Mouse (Mus musculus) A20 (cell line): ENCODE results near the gene Cntfr.
A peak's percentile ranks its signal among the peaks of the same experiment; 100 is the strongest.

ENCODE experiments used
- DNase-seq: peaks from one replicate; pipeline ENCODE4 v3.0.0-alpha.2; 2011; ENCODE audit warnings: low read depth, low spot score

Cntfr gene

DNA sequence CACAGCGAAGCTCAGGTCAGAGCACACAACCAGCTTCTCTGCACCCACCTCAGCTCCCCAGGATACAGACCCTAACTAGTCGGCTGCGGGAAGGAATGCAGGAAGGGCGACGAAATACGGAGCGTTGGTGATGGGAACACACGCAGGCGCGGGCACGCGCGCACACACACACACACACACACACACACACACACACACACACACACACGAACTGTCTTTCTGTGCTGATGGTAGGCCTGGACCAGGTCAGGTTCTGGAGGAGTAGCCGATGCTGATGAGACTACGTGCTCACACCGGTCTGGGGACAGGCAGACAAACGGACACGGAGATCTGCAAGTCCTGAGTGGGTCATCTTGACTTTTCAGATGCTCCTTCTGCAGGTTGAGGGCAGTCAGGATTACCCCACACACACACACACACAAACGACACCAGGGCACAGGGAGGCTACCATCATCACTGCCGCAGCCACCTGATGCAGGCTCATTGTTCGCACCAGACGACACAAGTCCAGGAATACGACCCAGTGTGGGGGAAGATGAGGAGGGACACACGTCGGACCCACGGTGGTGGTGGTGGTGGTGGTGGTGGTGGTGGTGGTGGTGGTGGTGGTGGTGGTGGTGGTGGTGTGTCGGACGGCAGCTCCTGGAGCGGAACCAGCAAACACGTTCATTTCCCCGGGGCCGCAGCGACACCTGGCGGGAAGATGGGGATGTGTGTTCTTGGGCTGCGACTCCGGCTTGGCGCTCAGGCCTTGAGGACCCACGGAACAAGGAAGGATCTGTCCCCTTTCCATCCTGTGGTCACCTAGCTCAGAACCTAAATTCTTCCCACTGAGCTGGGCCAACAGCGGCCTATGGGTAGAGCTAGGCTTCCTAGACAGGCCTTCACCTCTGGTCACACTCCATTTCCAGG, at the start of gene Cntfr:
Cntfr (minus strand) TSS at position 160 of the 912 bp plus-strand sequence.
- peak; percentile 48 for DNase-seq

GRCm38 (mm10) chr4:41745021-41745420, 48.1 kb upstream of the Cntfr start:
- no peak for DNase-seq

- no peak for DNase-seq
Observed at GRCm38 (mm10) chr4:41744131-41744530, 47.2 kb upstream of the Cntfr start.

DNA sequence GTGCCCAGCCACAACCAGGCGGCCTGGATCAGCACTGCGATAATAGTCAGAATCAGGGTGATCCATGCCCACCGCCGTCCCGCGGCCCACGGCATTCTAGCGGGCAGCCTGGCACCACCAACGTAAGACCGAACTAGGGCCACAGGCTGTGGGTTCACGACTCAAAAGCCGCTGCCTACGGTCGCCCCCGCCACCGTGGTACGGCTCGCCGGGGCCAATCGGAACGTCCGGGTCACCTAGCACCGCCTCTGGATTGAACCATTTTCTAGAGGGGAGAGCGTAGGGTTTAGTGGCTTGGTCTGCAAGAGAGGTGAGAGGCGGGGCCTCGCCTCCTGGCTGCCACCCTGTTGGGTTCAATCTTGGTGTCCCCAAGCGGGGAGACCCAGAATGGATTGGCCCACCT, 44.3 kb upstream of the Cntfr start:
- peak; percentile 98 for DNase-seq

- DNase-seq = peak; percentile 84
Observed at GRCm38 (mm10) chr4:41740380-41741157, 43.7 kb upstream of the Cntfr start.

GRCm38 (mm10) chr4:41739260-41739659, 42.4 kb upstream of the Cntfr start:
- no peak for DNase-seq

GRCm38 (mm10) chr4:41738256-41738603, 41.3 kb upstream of the Cntfr start:
- DNase-seq = peak; percentile 44

DNA sequence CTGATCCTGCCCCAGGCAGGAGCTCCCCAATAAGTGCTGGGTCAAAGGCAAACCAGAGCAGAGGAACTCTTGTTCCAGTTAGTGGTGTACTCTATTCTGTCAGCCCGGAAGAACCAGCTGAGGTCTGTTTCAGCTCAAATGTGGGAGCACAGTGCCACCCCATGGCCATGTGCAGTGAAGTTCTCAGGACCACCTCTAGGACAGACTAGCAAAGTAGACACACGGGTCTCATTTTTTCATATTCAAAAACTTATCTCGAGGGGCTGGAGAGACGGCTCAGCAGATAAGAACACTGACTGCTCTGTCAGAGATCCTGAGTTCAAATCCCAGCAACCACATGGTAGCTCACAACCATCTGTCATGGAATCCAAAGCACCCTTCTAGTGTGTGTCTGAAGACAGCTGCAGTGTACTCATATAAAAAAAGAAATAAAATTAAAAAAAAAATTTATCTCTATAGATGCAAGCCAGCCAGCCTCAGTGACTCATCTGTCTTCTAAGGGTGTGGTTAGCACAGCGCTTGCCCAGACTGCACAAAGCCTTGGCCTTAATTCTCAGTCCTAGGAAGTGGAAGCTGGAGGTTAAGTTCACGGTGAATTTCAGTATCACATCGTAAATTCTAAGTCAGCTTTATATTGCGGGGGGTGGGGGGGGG, 40.8 kb upstream of the Cntfr start:
- peak; percentile 79 for DNase-seq

DNA sequence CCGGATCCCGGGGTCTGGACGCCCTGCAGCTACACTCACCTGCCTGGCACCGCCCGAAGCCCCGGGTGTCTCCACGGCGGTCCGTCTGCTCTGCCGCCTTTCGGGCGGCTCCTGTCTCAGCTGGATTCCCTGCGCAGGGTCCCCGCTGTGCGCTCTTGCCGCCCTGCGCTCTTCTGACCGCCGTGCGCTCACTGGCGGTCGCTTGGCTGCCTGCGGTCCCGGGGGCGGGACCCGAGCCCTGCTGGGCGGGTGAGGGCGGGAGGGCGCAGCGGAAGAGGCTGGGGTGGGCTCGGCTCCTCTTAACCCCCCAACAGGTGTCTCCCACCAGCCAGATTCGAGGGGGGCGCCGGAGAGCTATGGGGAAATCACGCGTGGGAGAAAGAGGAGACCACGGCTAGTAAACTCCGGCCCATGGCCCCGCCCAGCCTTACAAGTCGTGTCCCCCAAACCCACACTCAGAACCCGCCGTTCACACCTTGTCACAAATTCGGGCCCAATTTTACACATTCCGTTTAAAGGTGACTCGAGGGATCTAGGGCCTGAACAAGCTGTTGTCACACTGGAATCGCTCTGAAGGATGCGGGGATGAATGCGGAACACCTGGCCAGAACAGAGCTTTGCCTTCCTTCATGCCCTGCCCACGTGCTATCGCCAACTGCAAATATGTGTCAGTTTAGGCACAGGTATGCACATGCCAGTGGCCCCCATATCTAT, 34.3 kb upstream of the Cntfr start, which contains the start of gene Arid3c:
Arid3c (minus strand) TSS at position 91 of the 714 bp plus-strand sequence.
- no peak for DNase-seq

- no peak for DNase-seq
Observed at GRCm38 (mm10) chr4:41726826-41727621, 30.1 kb upstream of the Cntfr start.

DNA sequence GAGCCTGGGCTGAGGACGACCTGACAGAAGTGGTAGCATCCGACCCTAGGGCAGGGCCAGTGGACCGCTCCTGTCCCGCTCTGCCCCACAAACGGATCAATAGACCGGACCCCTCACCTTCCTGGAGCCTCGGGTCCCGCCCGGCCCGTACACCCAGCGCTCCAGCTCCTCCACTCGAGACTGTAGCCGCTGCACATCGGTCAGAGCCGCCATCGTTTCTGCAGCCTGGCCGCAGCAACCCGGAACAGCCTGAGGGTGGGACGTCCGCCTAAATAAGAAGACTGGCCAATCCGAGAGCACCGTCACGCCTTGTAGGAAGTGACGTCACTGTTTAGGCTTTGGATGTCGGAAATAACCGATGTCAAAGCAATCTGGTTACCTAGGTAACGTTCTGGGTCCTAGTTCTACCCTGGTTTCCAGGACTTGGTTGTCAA, 26.0 kb upstream of the Cntfr start, which contains the start of gene Dctn3:
Dctn3 (minus strand) TSS at position 253 of the 434 bp plus-strand sequence.
- peak; percentile 93 for DNase-seq

DNA sequence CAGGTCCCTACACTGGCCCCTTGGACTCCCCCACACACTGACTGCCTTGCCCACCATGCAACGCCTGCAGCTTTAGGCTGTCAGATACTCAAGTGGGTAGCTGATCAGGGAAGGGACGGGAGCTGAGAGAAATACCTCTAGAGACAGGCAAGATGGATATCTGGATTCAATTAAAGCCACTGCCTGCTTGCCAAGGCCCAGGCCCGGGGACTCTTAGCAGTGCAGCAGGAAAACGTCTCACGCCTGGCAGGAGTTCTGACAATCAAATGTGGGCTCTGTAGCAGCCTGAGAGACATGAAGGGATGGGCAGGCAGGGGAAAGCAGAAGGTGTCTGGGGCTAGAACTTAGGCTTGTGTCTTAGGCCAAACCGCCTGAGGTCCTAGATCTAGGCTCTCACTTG, 19.9 kb upstream of the Cntfr start:
- DNase-seq = no peak

GRCm38 (mm10) chr4:41715596-41715995, 18.7 kb upstream of the Cntfr start:
- DNase-seq = peak; percentile 59

DNA sequence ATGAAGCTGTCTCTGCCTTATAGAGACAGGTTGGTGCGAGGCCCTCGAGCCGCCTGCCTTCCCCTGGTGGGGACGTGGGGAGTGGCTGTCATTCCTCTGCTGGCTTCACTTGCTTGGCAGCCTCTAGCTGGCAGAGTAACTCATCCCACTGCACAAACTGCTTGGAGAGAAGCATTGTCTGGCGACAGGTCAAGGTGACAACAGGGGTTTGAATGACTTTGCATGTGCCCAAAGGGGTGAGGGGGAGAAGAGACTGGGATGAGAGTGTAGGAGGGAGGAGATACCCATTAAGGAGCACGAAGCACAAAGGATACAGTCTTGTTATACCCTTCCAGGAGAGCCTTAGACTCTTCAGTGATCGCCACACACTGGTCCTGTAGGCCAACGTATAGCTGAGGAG, 18.2 kb upstream of the Cntfr start:
- no peak for DNase-seq

- peak; percentile 80 for DNase-seq
Observed at GRCm38 (mm10) chr4:41714276-41714675, 17.4 kb upstream of the Cntfr start.

GRCm38 (mm10) chr4:41713197-41714067, 16.5 kb upstream of the Cntfr start, which contains the start of gene Rpp25l:
Gene Rpp25l, minus strand, starts transcription at chr4:41713534.
- DNase-seq = peak; percentile 90

DNA sequence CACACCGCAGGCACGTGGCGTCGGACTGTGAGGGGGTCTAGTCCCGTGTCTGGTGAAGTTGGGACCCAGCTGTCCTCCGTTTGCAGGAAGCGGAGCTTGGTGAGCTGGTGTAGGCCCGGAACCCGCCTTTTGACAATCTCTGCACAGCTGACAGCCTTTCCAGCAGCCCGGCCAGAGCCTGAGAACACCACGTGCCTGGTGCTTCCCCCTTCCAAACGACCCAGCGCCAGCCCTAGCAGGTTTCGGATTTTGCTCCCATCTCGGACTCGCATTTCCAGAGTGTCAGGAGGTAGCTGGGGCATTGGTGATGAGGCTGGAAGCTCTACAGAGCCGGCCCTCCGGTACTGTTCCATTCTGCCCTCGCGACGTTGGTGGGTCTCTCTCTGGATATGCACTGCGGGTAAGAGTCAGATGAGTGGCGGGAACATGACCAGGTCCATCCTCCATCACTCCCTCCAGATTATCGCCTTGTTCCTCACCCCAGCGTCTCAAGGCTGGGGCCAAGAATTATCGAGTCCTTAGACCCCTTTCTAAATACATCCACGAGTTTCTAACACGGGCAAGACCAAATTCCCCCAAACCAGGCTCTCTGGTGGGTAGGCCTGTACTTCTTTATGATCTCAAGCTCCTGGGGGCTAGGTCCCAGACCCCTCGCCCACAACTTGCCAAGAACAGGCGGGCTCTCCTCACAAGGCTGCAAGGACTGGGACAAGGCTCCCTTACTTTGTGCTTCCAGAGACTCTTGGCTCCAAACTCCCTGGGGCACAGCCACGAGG, 15.7 kb upstream of the Cntfr start:
- DNase-seq = peak; percentile 65

- no peak for DNase-seq
Observed at GRCm38 (mm10) chr4:41711705-41712375, 15.0 kb upstream of the Cntfr start.
